Mouse (Mus musculus): ENCODE data around the gene Bcl2a1c. TPM values are rescaled to one million over a fixed set of nuclear protein-coding genes. Genes with fewer than 3 reads are reported as not detected.
"Not testable (repeated sequence)": the region's sequence is repeated elsewhere in the genome, so short reads cannot be mapped to it uniquely, and the experiment has no call there.

Bcl2a1c gene
- polyA plus RNA-seq (2015; fragmentation: Nextera tagmentation; extraction: Ambion mirVana), result not detected in 2 replicates

DNA sequence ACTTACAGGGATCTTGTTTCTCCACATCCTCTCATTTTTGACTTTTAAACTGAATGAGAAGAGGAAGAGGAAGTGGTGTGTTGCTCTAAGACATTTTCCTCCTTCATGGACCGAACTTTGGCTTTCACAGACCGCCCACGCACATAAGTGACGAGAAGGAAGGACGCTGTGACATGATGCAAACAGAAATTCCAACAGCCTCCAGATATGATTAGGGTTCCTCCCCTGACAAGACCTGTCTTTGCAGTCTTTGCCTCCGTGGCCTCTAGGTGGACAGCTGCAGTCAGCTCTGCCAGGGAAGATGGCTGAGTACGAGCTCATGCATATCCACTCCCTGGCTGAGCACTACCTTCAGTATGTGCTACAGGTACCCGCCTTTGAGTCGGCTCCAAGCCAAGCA, at the start of gene Bcl2a1c:
Gene Bcl2a1c, plus strand, starts transcription at position 281 of the 400 bp plus-strand sequence.
- H3K9me3 ChIP-seq (replicated peaks); ATAC-seq (ENCODE audit: low FRiP score); H3K4me1 ChIP-seq; H3K27ac ChIP-seq (replicated peaks); H3K4me2 ChIP-seq; H3K27me3 ChIP-seq (replicated peaks); H3K9ac ChIP-seq (replicated peaks); H3K36me3 ChIP-seq; H3K4me3 ChIP-seq (replicated peaks): not testable (repeated sequence)
- 88% methylated on average over 9 of the region's 9 CpGs for WGBS

DNA sequence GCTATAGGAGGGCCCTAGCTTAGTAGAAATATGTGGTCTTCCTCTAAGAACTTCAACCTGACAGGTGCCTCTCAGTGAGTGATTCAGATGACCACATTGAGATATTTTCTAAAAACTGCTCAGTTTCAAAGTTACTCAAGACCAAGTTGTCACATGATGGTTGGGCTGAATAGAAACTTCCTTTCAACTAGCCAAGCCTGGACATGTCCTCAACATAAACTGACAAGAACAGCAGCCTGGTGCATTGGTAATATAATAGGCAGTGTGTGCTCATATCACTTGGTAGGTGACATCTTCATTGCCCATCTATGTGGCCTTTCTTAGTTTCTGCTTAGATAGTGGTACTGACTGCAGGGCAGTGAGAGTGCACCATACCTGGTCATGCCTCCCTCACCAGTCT, 24.0 kb upstream of the Bcl2a1c start:
- not testable (repeated sequence) for H3K27ac ChIP-seq (replicated peaks); H3K4me2 ChIP-seq; H3K9me3 ChIP-seq (replicated peaks); H3K27me3 ChIP-seq (replicated peaks); H3K9ac ChIP-seq (replicated peaks); H3K36me3 ChIP-seq; H3K4me3 ChIP-seq (replicated peaks); H3K4me1 ChIP-seq; ATAC-seq (ENCODE audit: low FRiP score)

DNA sequence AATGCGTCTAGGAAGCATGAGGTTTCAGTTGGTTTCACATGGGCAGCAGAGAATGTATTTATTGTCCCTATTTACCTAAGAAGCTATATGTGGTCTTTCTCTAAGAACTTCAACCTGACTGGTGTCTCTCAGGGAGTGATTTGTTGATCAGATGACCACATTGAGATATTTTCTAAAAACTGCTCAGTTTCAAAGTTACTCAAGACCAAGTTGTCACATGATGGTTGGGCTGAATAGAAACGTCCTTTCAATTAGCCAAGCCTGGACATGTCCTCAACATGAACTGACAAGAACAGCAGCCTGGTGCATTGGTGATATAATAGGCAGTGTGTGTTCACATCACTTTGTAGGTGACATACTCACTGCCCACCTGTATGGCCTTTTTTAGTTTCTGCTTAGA, 18.2 kb upstream of the Bcl2a1c start:
- not testable (repeated sequence) for H3K4me1 ChIP-seq; H3K27me3 ChIP-seq (replicated peaks); H3K4me3 ChIP-seq (replicated peaks); H3K9me3 ChIP-seq (replicated peaks); H3K36me3 ChIP-seq; ATAC-seq (ENCODE audit: low FRiP score); H3K9ac ChIP-seq (replicated peaks); H3K4me2 ChIP-seq; H3K27ac ChIP-seq (replicated peaks)
- WGBS, result 78% methylated on average over 2 of the region's 2 CpGs

DNA sequence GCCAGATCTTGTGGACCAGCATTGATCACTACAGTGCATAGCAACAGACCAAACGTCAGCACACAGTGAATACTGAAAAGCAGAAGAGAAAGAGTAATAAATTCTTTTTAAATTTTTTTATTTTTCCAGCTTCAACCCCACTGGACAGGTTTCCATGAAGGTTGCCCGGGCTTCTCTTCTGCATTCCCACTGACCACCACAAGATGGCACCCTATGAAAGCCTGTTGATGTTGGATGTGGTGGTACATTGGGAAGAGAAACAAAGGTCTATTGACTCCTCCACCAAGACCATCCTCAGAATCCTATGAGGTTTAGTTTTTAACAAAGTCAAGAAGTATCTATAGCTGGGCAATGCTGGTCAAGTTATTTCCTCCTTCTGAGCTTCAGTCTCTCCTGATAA, 11.9 kb upstream of the Bcl2a1c start:
- no peaks in the 10 kb centered on the region for H3K4me1 ChIP-seq
- H3K27ac ChIP-seq (replicated peaks), result no peak overlapping the region
- 8% methylated on average over 2 of the region's 2 CpGs for WGBS
- no peak overlapping the region for H3K9ac ChIP-seq (replicated peaks)
- H3K9me3 ChIP-seq (replicated peaks), result no peaks in the 10 kb centered on the region
- no peaks in the 10 kb centered on the region for H3K27me3 ChIP-seq (replicated peaks)
- H3K4me2 ChIP-seq, result no peak overlapping the region
- no peak for ATAC-seq (ENCODE audit: low FRiP score)
- H3K4me3 ChIP-seq (replicated peaks), result no peak overlapping the region
- no peaks in the 10 kb centered on the region for H3K36me3 ChIP-seq

DNA sequence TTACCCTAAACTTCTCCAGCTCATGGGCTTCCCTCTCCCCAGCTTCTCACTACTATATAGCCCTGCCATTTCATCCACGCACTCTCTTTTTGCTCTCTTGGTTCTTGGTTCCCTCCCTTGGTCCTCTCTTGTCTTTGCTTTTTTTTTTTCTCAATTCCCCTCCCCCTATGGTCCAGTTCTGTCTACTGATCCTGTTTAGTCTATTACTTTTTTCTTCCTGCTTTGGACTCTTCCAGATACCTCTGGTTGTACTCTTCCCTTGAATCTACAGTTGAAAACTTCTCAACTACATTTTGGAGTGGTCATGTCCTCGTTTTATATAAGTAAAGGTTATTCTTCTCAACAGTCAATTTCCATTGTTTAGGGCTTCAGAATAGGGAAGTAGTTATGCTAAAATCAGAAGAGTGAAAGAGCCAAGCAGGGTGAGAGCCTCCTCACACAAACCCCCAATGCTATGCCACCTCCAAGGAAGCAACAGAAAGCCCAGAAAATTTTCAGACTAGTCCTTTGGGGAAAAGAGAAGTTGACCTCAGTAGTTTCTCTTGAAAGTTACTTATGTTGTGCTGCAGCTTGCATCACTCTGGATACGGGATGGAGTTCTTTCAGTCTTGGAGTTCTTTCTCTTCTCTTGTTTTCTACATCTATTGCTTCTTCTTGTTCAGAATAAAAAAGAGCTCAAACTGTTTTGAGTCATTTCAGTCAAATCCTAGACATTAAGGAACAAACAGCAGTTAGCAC, 3.8 kb upstream of the Bcl2a1c start:
- H3K27me3 ChIP-seq (replicated peaks), result no peaks in the 10 kb centered on the region
- 75% methylated on average over 3 of the region's 3 CpGs for WGBS
- H3K4me3 ChIP-seq (replicated peaks), result no peak overlapping the region
- H3K36me3 ChIP-seq, result no peaks in the 10 kb centered on the region
- H3K9ac ChIP-seq (replicated peaks), result no peak overlapping the region
- no peak for ATAC-seq (ENCODE audit: low FRiP score)
- no peaks in the 10 kb centered on the region for H3K4me1 ChIP-seq
- H3K4me2 ChIP-seq, result no peak overlapping the region
- no peak overlapping the region for H3K27ac ChIP-seq (replicated peaks)
- H3K9me3 ChIP-seq (replicated peaks), result no peaks in the 10 kb centered on the region

DNA sequence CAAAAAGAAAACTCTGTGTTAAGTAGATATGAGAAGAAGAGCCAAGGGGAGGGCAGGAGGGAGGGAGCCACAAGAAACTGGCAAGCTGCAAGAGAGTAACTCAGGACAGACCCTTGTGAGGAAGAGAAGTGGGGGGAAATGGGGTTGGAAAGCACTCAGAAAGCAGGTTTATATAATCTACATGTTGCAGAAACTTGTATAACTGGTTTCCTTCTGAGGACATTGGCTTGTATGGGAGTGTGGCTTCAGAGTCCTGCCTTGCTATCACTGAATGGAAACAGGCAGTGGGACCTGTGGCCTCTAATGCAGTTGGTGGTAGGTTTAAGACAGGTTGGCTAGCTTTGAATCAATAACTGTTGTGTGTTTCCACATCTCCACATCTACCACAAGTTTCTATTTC, 1.6 kb upstream of the Bcl2a1c start:
- H3K27me3 ChIP-seq (replicated peaks); H3K4me1 ChIP-seq; H3K9me3 ChIP-seq (replicated peaks); H3K4me2 ChIP-seq; H3K4me3 ChIP-seq (replicated peaks); H3K9ac ChIP-seq (replicated peaks); H3K27ac ChIP-seq (replicated peaks); H3K36me3 ChIP-seq; ATAC-seq (ENCODE audit: low FRiP score): not testable (repeated sequence)

DNA sequence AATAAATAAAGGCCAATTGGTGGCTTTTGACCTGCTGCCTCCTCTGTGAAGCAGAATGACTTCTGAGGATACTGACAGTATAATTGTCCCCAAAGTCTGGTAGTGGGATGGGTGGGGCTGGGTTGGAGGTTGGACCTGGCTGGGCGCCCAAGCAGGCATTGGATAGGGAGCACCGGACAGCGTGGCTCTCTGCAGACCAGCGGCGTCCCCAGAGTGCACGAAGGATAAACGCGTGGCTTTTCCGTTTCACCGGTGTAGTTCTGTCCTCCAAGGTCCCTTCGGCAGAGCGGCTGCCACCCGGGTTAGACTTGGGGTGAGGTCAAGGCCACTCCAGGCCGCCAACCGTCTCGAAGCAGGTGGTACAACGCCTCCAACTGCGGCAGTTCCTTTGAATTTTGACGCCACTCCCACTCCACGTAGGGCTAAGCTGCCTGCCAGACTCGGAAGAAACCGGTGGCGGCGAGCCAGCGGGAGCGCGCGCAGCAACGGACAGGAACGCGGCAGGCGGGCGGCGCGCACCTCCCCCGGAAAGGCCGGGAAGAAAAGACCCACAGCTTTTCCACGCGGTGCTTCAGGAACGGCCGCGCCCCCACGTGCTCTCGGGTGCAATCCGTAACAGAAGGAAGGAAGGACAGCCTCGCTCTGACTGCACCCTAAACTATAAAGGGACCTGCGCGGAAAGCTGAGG, 38.0 kb downstream of the Bcl2a1c start:
- Histone ChIP-seq H3K9ac (replicated peaks) (peak overlapping the region; percentile 59), H3K27ac (replicated peaks) (peak overlapping the region; percentile 60; the same call in 1 of the 2 replicates), H3K4me3 (replicated peaks) (peak overlapping the region; percentile 52), H3K27me3 (replicated peaks) (0 out of 2 replicates have a peak, but pooled peaks cover 4% of the 10 kb centered on the region), H3K4me2 (peak overlapping the region; percentile 84), H3K4me1 (peaks cover 9% of the 10 kb centered on the region), H3K9me3 (replicated peaks) (no peaks in the 10 kb centered on the region), H3K36me3 (no peaks in the 10 kb centered on the region)
- peak; percentile 86 for ATAC-seq (ENCODE audit: low FRiP score)
- under 1% methylated on average over 44 of the region's 48 CpGs for WGBS

DNA sequence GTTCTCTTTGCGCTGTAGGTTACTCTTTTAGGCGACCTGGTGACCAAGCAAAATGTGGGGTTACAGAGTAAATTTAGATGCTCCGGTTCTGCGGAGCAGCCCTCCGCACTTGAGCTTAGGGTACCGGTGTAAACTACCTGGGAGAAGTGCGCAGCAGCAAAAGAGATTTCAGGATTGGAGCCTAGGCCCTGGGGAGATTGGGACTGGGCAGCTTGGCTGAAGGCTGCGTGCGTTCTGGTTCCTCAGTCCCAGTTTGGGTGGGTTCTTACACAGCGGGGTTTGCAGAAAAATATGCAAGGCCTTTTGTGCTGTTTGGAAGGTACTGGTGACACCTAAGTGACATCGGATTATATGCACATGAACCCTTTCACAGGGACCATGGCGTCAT, 38.5 kb downstream of the Bcl2a1c start:
- peak; percentile 61; the same call in 1 of the 2 replicates for ATAC-seq (ENCODE audit: low FRiP score)
- 14% methylated on average over 12 of the region's 12 CpGs for whole genome bisulfite sequencing

DNA sequence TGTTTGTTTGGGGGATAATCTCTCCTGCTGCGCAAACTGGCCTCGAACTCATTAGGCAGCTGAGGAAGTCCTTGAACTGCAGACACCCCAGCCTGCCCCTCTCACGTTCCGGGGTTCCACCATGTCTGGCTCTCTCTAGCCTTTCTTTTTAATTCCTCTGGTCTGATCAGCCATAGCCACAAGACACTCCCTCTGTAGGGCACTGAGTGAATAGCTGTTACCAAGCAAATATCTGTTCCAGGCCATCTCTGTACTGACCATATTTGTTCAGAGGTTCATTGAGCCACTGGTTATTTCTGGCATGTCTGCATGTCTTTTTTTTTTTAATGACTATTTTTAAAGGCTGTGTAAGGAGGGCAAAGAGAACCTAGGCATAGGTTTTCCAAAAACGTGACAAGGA, 39.5 kb downstream of the Bcl2a1c start:
- H3K4me3 ChIP-seq (replicated peaks); H3K4me1 ChIP-seq; H3K4me2 ChIP-seq; H3K27me3 ChIP-seq (replicated peaks); H3K27ac ChIP-seq (replicated peaks); H3K9me3 ChIP-seq (replicated peaks); H3K36me3 ChIP-seq; H3K9ac ChIP-seq (replicated peaks); ATAC-seq (ENCODE audit: low FRiP score): not testable (repeated sequence)
- WGBS, result 65% methylated on average over 5 of the region's 5 CpGs

More for the DNA sequence above, 38.5 kb downstream of the Bcl2a1c start:
- Histone ChIP-seq H3K4me2 (peak overlapping the region; percentile 84), H3K9ac (replicated peaks) (peak overlapping the region; percentile 59), H3K36me3 (no peaks in the 10 kb centered on the region; the same call in 1 of the 2 replicates), H3K27me3 (replicated peaks) (0 out of 2 replicates have a peak, but pooled peaks cover 4% of the 10 kb centered on the region), H3K27ac (replicated peaks) (peak overlapping the region; percentile 60; the same call in 1 of the 2 replicates), H3K4me3 (replicated peaks) (peak overlapping the region; percentile 52), H3K4me1 (peaks cover 9% of the 10 kb centered on the region), H3K9me3 (replicated peaks) (no peaks in the 10 kb centered on the region)

DNA sequence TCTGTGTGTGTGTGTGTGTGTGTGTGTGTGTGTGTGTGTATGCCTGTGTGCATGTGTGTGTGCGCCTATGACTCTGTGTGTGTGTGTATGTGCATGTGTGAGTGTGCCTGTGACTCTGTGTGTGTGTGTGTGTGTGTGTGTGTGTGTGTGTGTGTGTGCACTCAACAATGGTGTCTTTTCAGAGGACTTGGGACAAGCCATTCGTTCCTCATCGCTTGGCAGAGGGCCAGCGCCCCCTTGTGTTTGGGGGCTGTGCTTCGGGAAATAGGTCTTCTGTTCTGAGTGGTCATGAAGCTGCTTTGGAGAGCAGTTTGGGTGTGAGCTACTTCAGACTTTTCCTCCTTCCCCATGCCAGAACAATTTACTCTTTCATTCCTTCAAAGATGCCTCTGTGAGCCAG, 41.8 kb downstream of the Bcl2a1c start:
- H3K4me2 ChIP-seq; H3K4me3 ChIP-seq (replicated peaks); ATAC-seq (ENCODE audit: low FRiP score); H3K36me3 ChIP-seq; H3K27me3 ChIP-seq (replicated peaks); H3K9me3 ChIP-seq (replicated peaks); H3K27ac ChIP-seq (replicated peaks); H3K4me1 ChIP-seq; H3K9ac ChIP-seq (replicated peaks): not testable (repeated sequence)
- WGBS, result 23% methylated on average over 5 of the region's 5 CpGs

DNA sequence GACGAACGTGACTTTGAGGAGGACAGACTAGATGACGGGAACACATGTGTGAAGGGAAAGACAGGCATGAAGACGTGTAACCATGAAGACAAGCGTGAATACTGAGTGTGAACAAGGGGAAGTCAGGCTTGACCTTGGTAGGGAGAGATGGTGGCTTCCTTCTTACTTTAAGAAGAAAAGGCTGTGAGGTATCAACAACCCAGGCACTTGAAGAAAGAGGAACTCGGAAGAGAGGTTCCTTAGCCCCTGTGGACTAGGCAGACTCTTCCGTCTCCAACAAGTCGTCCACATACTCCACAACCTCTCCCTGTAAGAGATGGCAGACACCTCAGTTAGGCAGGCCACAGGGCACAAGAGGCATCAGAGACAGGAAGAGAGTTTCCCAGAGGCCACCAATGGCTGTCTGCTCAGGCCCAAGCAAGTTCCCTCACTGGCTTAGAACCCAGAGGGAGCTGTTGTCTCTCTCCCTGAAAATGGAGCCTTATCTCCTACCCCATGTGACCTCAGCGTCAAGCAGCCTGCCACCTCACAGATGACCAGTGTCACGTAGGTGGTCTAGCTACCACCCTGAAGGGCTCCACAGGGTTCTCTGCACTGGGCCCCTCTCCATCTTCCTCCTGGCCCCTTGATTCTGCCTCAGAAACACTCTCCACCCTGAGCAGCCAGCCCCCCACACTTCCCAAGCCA, 45.5 kb downstream of the Bcl2a1c start:
- H3K4me1 ChIP-seq, result no peaks in the 10 kb centered on the region
- H3K9ac ChIP-seq (replicated peaks), result no peak overlapping the region
- no peak overlapping the region for H3K4me2 ChIP-seq
- ATAC-seq (ENCODE audit: low FRiP score), result no peak
- H3K27ac ChIP-seq (replicated peaks), result no peak overlapping the region
- 92% methylated on average over 10 of the region's 10 CpGs for WGBS
- H3K27me3 ChIP-seq (replicated peaks), result no peaks in the 10 kb centered on the region
- H3K36me3 ChIP-seq, result peaks cover 7% of the 10 kb centered on the region; the same call in 1 of the 2 replicates
- no peak overlapping the region for H3K4me3 ChIP-seq (replicated peaks)
- no peaks in the 10 kb centered on the region for H3K9me3 ChIP-seq (replicated peaks)

DNA sequence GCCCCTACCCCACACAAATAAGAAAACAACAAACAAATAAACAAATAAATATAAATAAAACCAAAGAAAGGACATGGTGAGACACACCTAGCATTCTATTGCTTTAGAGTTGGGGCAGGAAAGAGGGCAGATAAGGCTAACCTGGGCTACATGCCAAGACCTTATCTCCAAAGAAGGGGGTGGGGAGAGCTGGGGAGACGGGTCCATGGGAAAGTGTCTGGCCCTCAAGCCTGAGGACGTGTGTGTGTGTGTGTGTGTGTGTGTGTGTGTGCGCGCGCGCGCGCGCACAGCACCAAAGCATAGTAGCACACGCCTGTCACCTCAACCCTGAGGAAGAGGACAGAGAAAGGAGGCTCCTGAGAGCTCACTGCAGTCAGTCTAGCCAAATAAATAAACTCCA, 47.2 kb downstream of the Bcl2a1c start:
- no peaks in the 10 kb centered on the region for H3K27me3 ChIP-seq (replicated peaks)
- no peak overlapping the region for H3K9ac ChIP-seq (replicated peaks)
- 94% methylated on average over 10 of the region's 10 CpGs for WGBS
- ATAC-seq (ENCODE audit: low FRiP score), result no peak
- no peak overlapping the region for H3K27ac ChIP-seq (replicated peaks)
- H3K4me3 ChIP-seq (replicated peaks), result no peak overlapping the region
- no peaks in the 10 kb centered on the region for H3K4me1 ChIP-seq
- H3K9me3 ChIP-seq (replicated peaks), result no peaks in the 10 kb centered on the region
- no peak overlapping the region for H3K4me2 ChIP-seq
- H3K36me3 ChIP-seq, result peaks cover 7% of the 10 kb centered on the region; the same call in 1 of the 2 replicates
